Mouse (Mus musculus): ENCODE results near the gene Tbxa2r.
A peak's percentile ranks its signal among the peaks of the same experiment; 100 is the strongest.

Gene Tbxa2r

DNA sequence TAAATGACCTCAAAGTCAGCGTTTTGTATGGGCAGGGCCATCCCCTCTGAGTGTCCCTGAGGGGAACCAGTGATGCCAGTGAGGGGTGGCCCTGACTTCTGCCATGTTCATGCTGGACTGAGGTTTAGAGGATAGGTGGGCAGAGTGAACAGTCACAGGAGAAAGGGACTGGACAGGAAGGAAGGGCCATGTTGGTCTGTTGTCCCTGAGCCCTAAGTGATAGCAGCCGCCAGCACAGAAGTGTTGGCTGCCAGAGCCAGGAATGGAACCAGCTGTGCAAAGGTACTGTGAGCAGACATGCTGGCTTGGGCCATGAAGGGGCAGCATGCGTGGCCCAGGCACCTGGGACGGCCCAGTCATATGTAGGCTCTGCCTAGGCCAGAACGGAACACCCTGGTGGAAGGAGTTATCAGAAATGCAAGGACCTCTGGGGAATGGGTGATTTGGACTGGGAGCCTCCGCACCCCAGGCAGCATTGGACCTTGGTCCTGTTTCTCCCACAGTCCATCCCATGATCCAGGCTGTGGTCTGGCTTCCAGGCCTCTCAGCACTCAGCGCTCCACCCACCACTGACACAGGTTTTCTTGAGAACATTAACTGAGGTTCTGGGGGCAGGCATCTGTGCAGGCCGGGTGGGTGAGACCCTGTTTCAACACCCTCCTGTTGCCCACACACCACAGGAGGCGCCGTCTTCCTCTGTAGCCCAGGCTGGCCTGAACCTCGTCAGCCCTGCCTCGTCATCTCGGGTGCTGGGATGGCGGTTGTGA lies 28.8 kb upstream of the Tbxa2r start:
- no peak for DNase-seq (ENCODE audit: inconsistent age in 2 of 2, low spot score in 1 of 2)

DNA sequence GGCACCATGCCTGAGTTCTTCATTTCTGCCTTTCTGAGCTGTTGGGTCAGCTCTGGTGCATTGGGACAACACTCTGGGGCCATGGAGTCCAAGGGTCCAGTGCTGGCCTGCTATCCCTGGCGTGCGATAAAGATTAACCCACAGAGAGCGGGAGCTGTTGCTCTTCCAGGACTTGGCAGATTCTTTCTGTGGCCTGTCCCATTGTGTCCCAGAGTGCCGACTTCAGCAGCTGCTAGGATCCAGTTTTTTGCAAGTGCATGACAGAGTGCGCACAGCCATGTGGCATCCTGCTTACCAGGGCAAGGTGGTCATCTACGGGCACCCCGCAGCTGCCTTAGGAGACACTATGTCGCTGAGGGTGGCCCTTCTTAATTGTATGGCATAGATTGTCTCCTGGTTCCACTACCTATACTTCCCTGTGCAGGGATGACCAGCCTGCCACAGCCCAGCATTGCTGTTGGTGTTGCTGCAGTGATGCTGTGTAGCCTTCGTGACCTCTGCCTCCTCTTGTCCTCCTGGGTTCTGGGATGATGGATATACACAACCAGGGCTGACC lies 28.1 kb upstream of the Tbxa2r start:
- no peak for DNase-seq (ENCODE audit: inconsistent age in 2 of 2, low spot score in 1 of 2)

- DNase-seq (ENCODE audit: inconsistent age in 2 of 2, low spot score in 1 of 2), result no peak
Measured at GRCm38 (mm10) chr10:81301321-81301720, 27.2 kb upstream of the Tbxa2r start.

DNA sequence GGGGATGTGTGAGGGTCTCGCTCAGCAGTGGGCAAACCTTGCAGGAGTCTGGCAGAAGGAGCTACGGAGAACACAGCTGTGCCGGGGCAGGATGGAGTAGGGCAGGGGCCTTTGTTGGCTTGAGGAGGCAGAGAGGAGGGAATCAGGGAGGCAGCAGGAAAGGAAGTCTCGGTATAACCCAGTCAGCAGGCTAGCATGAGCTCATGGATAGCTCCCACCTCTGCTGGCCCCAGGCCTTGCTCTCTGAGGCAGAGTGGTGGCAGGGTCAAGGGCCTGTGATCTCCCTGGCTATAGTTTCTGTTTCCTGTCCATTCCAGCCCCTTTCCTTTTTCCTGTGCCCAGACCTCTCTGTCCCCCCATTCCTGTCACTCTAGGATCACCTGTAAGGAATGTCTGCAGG lies 26.2 kb upstream of the Tbxa2r start:
- DNase-seq (ENCODE audit: inconsistent age in 2 of 2, low spot score in 1 of 2), result no peak

GRCm38 (mm10) chr10:81302781-81303218 lies 25.7 kb upstream of the Tbxa2r start:
- DNase-seq (ENCODE audit: inconsistent age in 2 of 2, low spot score in 1 of 2), result no peak

- DNase-seq (ENCODE audit: inconsistent age in 2 of 2, low spot score in 1 of 2), result peak in 1 of 2 experiments; percentile 63
Measured at GRCm38 (mm10) chr10:81303258-81303657, 25.3 kb upstream of the Tbxa2r start.

DNA sequence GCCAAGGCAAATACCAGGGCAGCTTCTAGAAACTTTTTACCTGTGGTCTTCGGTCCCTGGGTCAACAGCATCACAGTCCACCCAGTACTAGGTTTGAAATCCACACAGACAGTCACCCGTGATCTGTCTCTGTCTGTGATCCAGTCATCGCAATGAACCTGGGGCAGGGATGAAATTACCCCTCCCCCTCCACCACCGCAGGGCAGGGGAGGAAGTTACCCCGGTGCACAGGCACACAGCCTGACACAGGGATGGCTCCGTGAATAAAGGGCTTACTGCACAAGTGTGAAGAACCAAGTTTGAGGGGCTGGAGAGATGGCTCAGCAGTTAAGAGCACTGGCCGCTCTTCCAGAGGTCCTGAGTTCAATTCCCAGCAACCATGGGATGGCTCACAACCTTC lies 24.8 kb upstream of the Tbxa2r start:
- DNase-seq (ENCODE audit: inconsistent age in 2 of 2, low spot score in 1 of 2), result no peak

DNA sequence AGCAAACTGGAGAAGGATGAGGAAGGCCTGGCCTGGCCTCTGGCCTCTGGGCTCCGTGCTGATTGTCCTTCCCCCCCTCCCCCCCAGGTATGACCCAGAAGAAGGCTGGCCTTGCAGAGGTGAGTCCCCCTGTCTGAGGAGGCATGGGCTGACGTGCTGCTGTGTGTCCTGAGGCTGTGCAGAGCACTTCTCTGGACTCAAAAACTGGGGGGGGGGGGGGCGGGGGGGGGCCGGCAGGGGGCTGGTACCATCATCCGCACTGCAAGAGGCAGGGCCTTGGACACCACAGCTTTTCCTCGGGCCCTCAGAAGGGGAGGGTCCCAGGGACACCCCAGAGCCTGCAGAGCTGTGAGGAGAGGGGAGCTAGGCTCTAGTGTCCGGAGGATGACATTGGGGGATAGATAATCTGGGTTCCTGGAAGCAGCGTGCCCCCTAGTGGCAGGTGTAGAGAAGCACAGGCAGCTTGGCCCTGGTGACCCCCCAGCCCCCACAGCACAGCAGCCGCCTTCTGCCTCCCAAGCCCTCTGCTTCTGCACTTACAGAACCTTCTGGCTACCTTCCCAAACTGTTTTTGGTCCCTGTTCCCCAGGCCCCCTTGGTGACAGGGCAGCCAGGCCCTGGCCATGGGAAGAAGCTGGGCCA lies 23.8 kb upstream of the Tbxa2r start:
- peak; percentile 59 to 81 for DNase-seq (ENCODE audit: inconsistent age in 2 of 2, low spot score in 1 of 2)

DNA sequence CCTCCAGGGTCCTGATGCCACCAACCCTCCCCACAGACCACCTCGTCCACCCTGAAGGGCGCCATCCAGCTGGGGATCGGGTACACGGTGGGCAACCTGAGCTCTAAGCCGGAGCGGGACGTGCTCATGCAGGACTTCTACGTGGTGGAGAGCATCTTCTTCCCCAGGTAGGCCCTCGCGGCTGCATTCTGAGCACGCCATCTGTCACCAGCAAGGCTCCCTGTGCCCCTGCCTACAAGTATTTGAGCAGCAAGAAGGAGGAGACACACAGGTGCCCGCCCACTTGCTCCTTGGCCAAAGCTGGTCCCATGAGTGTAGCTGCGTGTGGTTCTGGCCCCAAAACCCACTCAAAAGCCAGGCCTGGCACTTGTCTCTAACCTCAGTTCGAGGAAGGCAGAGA lies 22.9 kb upstream of the Tbxa2r start:
- DNase-seq (ENCODE audit: inconsistent age in 2 of 2, low spot score in 1 of 2), result no peak

DNA sequence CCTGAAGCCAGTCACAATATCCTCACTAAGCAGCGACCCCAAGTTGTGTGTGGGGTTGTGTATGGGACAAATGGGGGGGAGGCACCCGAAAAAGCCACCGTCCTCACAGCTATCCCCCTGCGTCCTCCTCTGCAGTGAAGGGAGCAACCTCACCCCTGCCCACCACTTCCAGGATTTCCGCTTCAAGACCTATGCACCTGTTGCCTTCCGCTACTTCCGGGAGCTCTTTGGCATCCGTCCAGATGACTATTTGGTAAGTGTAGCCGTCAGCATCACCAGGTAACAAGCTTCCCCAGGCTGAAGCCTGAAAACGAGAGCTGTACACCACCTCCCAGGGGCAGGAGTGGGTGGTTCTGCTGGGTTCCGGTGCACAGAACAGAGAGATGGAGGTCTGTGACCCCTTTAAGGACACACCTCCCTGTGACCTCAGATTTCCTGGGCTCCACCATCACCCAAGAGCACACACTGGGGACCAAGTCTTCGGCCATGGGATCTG lies 22.3 kb upstream of the Tbxa2r start:
- no peak for DNase-seq (ENCODE audit: inconsistent age in 2 of 2, low spot score in 1 of 2)

GRCm38 (mm10) chr10:81306837-81307682 lies 21.5 kb upstream of the Tbxa2r start:
- DNase-seq (ENCODE audit: inconsistent age in 2 of 2, low spot score in 1 of 2), result no peak

GRCm38 (mm10) chr10:81309571-81309970 lies 19.0 kb upstream of the Tbxa2r start:
- DNase-seq (ENCODE audit: inconsistent age in 2 of 2, low spot score in 1 of 2), result no peak

- DNase-seq (ENCODE audit: inconsistent age in 2 of 2, low spot score in 1 of 2), result no peak
Measured at GRCm38 (mm10) chr10:81313581-81313980, 14.9 kb upstream of the Tbxa2r start.

DNA sequence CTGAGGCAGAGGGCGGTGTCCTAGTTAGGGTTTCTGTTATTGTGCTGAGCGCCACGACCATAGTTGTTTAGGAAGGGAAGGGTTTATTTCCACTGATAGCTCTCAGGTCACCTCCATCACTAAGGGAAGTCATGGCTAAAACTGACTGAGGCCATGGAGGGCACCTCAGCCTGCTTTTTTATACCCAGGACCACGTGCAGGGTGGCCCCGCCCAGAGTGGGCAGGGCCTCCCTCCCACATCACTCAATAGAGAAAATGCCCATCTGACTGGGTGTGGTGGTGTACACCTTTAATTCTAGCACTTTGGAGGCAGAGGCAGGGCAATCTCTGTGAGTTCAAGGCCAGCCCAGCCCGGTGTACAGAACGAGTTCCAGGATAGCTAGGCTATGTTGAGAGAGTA lies 14.3 kb upstream of the Tbxa2r start:
- DNase-seq (ENCODE audit: inconsistent age in 2 of 2, low spot score in 1 of 2), result no peak

DNA sequence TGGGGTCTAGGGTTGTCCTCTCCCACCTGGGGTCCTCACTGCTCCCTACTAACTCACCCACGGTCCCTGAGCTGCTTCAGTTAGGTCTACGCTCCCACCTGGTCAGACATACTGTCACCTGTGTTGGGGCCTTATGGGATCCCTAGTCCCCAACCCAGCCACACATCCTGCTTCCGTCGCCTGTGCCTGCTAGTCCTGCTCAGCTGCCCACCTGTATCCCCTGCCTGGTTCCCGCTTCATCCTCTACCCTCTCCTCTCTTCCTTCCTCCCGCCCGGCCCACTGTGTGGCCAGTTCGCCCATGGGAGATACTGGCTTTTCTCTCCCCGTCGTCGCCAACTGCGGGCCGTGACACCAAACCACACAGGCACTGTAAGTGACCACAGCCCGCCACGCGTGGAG lies 12.9 kb upstream of the Tbxa2r start:
- no peak for DNase-seq (ENCODE audit: inconsistent age in 2 of 2, low spot score in 1 of 2)

GRCm38 (mm10) chr10:81316338-81317060 lies 12.0 kb upstream of the Tbxa2r start:
- peak; percentile 57 to 73 for DNase-seq (ENCODE audit: inconsistent age in 2 of 2, low spot score in 1 of 2)

DNA sequence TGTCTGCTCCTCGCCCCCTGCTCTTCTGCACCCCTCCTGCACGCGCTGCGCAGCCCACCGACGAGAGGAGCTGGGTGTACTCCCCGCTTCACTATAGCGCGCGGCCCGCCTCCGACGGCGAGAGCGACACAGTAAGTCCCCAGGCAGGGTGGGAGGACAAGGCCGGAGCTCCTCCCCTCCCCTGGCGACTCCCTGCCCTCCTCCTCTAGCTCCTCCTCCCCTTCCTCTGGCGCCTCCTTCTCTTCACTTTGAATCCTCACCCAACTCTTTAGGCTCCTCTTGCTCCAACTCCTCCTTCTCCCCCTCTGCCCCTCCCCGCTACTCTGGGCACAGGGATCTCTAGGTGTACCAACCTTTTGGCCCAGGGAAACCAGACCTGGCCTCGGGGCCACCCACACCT lies 11.3 kb upstream of the Tbxa2r start:
- DNase-seq (ENCODE audit: inconsistent age in 2 of 2, low spot score in 1 of 2), result peak; percentile 90 to 92

GRCm38 (mm10) chr10:81318589-81319329 lies 9.8 kb upstream of the Tbxa2r start:
- peak; percentile 79 to 93 for DNase-seq (ENCODE audit: inconsistent age in 2 of 2, low spot score in 1 of 2)

DNA sequence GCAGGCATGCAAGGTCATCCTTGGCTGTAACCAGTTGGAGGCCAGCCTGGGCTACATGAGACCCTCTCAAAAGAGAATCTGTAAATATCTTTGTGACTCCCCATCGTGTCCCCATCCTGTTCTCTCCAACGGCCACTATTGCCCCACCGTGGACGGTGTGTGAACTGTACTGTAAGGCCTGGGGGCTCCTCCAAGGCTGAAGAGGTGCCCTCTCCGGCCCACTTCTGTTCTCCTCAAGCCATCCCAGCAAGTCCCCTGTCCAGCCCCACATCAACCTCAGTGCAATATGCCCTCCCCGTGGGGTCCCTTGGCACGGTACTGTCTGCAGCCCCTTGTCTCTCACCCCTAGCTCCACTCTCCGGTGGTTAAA lies 9.2 kb upstream of the Tbxa2r start:
- DNase-seq (ENCODE audit: inconsistent age in 2 of 2, low spot score in 1 of 2), result peak in 1 of 2 experiments; percentile 64
